Comparison of ENCODE assay signal across 17 mouse cellular contexts in genomic region chr11:104661106-104661505, GRCm38 (mm10). TPM values are rescaled to one million over a fixed set of nuclear protein-coding genes. Genes with fewer than 3 reads are reported as not detected.
DNase-seq lines count a peak whose midpoint lies in the region; ATAC-seq lines count a peak whose summit lies in the region.
"Had no signal": no experiment of that assay in that cellular context is flagged by ENCODE, and none has a peak within 500 bp of the region (broad histone marks: within the 10 kb centered on the region; RNA-seq: fewer than 3 reads in every experiment).

No protein-coding gene starts in this region.

- DNase-seq in thymus, postnatal 0 days (ENCODE audit: low spot score) = peak; percentile 37
- no peak for DNase-seq in right cerebral cortex, postnatal 10 days (ENCODE audit: low spot score in 2 of 2)

- no peak for ATAC-seq in erythroblast, adult 5-6 weeks (replicated peaks; ENCODE audit: low FRiP score, poor library complexity, severe bottlenecking)
- peak; percentile 79 for ATAC-seq in activated CD4-positive, CD25-positive, alpha-beta regulatory T cell, adult 4 months
- peak; percentile 70 for ATAC-seq in liver, embryonic 15.5 days (ENCODE audit: insufficient read depth)
- no peak for ATAC-seq in kidney, embryonic 14.5 days (ENCODE audit: low FRiP score, low TSS enrichment)
- no peak for ATAC-seq in forebrain, embryonic 15.5 days (replicated peaks)
- ATAC-seq: forebrain, embryonic 13.5 days had no signal

- WGBS in liver, embryonic 15.5 days (ENCODE audit: insufficient replicate concordance) = 23% methylated on average over 5 of the region's 5 CpGs
- WGBS in kidney, embryonic 14.5 days = 64% methylated on average over 5 of the region's 5 CpGs
- 94% methylated on average over 5 of the region's 5 CpGs for WGBS in forebrain, embryonic 15.5 days

- peak overlapping the region; percentile 23 for H3K4me3 ChIP-seq in erythroblast, embryonic 14.5 days (replicated peaks)
- H3K4me3 ChIP-seq in liver, embryonic 15.5 days (replicated peaks) = no peak overlapping the region
- no peak overlapping the region for H3K4me3 ChIP-seq in kidney, embryonic 14.5 days (ENCODE audit: low read length)
- H3K4me3 ChIP-seq in forebrain, embryonic 15.5 days = no peak overlapping the region
- H3K4me3 ChIP-seq: embryonic facial prominence, embryonic 12.5 days; forebrain, embryonic 13.5 days; limb, embryonic 12.5 days had no signal

- peaks cover 8% of the 10 kb centered on the region; the same call in 1 of the 2 replicates for H3K9me3 ChIP-seq in erythroblast, embryonic 14.5 days (ENCODE audit: control insufficient read depth, low read length)
- no peaks in the 10 kb centered on the region for H3K9me3 ChIP-seq in liver, embryonic 15.5 days (replicated peaks)
- H3K9me3 ChIP-seq in kidney, embryonic 14.5 days (ENCODE audit: control insufficient read depth, low read length) = no peaks in the 10 kb centered on the region
- no peaks in the 10 kb centered on the region for H3K9me3 ChIP-seq in forebrain, embryonic 15.5 days
- H3K9me3 ChIP-seq: embryonic facial prominence, embryonic 12.5 days; forebrain, embryonic 13.5 days had no signal

- no peaks in the 10 kb centered on the region; the same call in 1 of the 2 replicates for H3K27me3 ChIP-seq in erythroblast, embryonic 14.5 days (ENCODE audit: control insufficient read depth)
- H3K27me3 ChIP-seq in liver, embryonic 15.5 days = no peaks in the 10 kb centered on the region
- H3K27me3 ChIP-seq in kidney, embryonic 14.5 days (ENCODE audit: control insufficient read depth, insufficient read depth, low read length) = no peaks in the 10 kb centered on the region
- H3K27me3 ChIP-seq in forebrain, embryonic 15.5 days = no peaks in the 10 kb centered on the region
- H3K27me3 ChIP-seq: embryonic facial prominence, embryonic 12.5 days; forebrain, embryonic 13.5 days; limb, embryonic 12.5 days had no signal

- no peak overlapping the region for H3K9ac ChIP-seq in liver, embryonic 15.5 days
- no peak overlapping the region for H3K9ac ChIP-seq in kidney, embryonic 14.5 days (ENCODE audit: low read depth, low read length)
- no peak overlapping the region for H3K9ac ChIP-seq in forebrain, embryonic 15.5 days (replicated peaks)
- H3K9ac ChIP-seq: embryonic facial prominence, embryonic 12.5 days; forebrain, embryonic 13.5 days; hindbrain, embryonic 14.5 days; limb, embryonic 12.5 days had no signal

- peaks cover 22% of the 10 kb centered on the region for H3K4me1 ChIP-seq in erythroblast, embryonic 14.5 days (ENCODE audit: control insufficient read depth)
- H3K4me1 ChIP-seq in liver, embryonic 15.5 days (replicated peaks) = peaks cover 15% of the 10 kb centered on the region
- H3K4me1 ChIP-seq in kidney, embryonic 14.5 days (ENCODE audit: control insufficient read depth, insufficient read depth, low read length) = no peaks in the 10 kb centered on the region
- no peaks in the 10 kb centered on the region for H3K4me1 ChIP-seq in forebrain, embryonic 15.5 days
- H3K4me1 ChIP-seq: embryonic facial prominence, embryonic 12.5 days; forebrain, embryonic 13.5 days; limb, embryonic 12.5 days had no signal

- H3K27ac ChIP-seq in liver, embryonic 15.5 days (replicated peaks) = no peak overlapping the region
- no peak overlapping the region for H3K27ac ChIP-seq in kidney, embryonic 14.5 days (ENCODE audit: low read depth, low read length)
- H3K27ac ChIP-seq in forebrain, embryonic 15.5 days (replicated peaks) = no peak overlapping the region
- H3K27ac ChIP-seq: embryonic facial prominence, embryonic 12.5 days; forebrain, embryonic 13.5 days; hindbrain, embryonic 14.5 days; kidney, postnatal 0 days; limb, embryonic 12.5 days; macrophage; stomach, postnatal 0 days had no signal

- H3K4me2 ChIP-seq in liver, embryonic 15.5 days = peak overlapping the region; percentile 52
- H3K4me2 ChIP-seq in kidney, embryonic 14.5 days (replicated peaks; ENCODE audit: low read depth, low read length) = no peak overlapping the region
- no peak overlapping the region for H3K4me2 ChIP-seq in forebrain, embryonic 15.5 days (replicated peaks)
- H3K4me2 ChIP-seq: embryonic facial prominence, embryonic 12.5 days; forebrain, embryonic 13.5 days; hindbrain, embryonic 14.5 days; limb, embryonic 12.5 days had no signal

- H3K36me3 ChIP-seq in erythroblast, embryonic 14.5 days (ENCODE audit: control insufficient read depth) = no peaks in the 10 kb centered on the region; the same call in 1 of the 2 replicates
- H3K36me3 ChIP-seq in liver, embryonic 15.5 days (replicated peaks) = no peaks in the 10 kb centered on the region
- no peaks in the 10 kb centered on the region for H3K36me3 ChIP-seq in kidney, embryonic 14.5 days (ENCODE audit: control insufficient read depth, insufficient read depth, low read length)
- H3K36me3 ChIP-seq in forebrain, embryonic 15.5 days = no peaks in the 10 kb centered on the region
- H3K36me3 ChIP-seq: embryonic facial prominence, embryonic 12.5 days; limb, embryonic 12.5 days had no signal

RNA-seq across cellular contexts. Expression of gene Gm11639, which starts 24.4 kb away (rescaled TPM):
- polyA plus RNA-seq in erythroblast, embryonic 14.5 days (2012) = not detected in 2 replicates
- total RNA-seq in erythroblast, adult 5-6 weeks (2015; ENCODE audit: low replicate concordance) = not detected in 2 replicates
- total RNA-seq in erythroblast, adult 5-6 weeks (2017; ENCODE audit: low replicate concordance) = not detected in 2 replicates
- under 1 TPM in 1 of 2 experiments, not detected in 1; 0.06 TPM for polyA plus RNA-seq in activated CD4-positive, CD25-positive, alpha-beta regulatory T cell, adult 4 months (2017; shearing (Covaris generic))
- 0.05 TPM in 2 replicates for polyA plus RNA-seq in liver, embryonic 15.5 days (2015; fragmentation: Nextera tagmentation; extraction: Ambion mirVana)
- polyA plus RNA-seq in thymus, postnatal 0 days (2015; fragmentation: Nextera tagmentation; extraction: Ambion mirVana) = 0.03 TPM in 2 replicates
- 0.08 TPM in 1 of 2 replicates, not detected in the other for polyA plus RNA-seq in kidney, embryonic 14.5 days (2014; fragmentation: Nextera tagmentation; extraction: Ambion mirVana)
- 0.01 and 0.18 TPM in 2 replicates for polyA plus RNA-seq in forebrain, embryonic 15.5 days (2015; fragmentation: Nextera tagmentation; extraction: Ambion mirVana)
- total RNA-seq: gastrocnemius, adult 18-20 months had no signal
- polyA plus RNA-seq: forebrain, embryonic 13.5 days; heart, embryonic 14.5 days; limb, embryonic 12.5 days; macrophage had no signal

RNA-seq across cellular contexts. Expression of gene Itgb3, which starts 53.3 kb away (rescaled TPM):
- polyA plus RNA-seq in erythroblast, embryonic 14.5 days (2012) = 0.02 and 0.03 TPM in 2 replicates
- 0.84 and 4.2 TPM in 2 replicates for total RNA-seq in erythroblast, adult 5-6 weeks (2015; ENCODE audit: low replicate concordance)
- 3.0 and 3.1 TPM in 2 replicates for total RNA-seq in erythroblast, adult 5-6 weeks (2017; ENCODE audit: low replicate concordance)
- 10 to 100 TPM; 12.8 to 14.3 TPM for polyA plus RNA-seq in activated CD4-positive, CD25-positive, alpha-beta regulatory T cell, adult 4 months (2017; shearing (Covaris generic))
- polyA plus RNA-seq in liver, embryonic 15.5 days (2015; fragmentation: Nextera tagmentation; extraction: Ambion mirVana) = 12.4 and 15.0 TPM in 2 replicates
- 2.8 TPM in 2 replicates for polyA plus RNA-seq in thymus, postnatal 0 days (2015; fragmentation: Nextera tagmentation; extraction: Ambion mirVana)
- 0.80 and 0.85 TPM in 2 replicates for polyA plus RNA-seq in kidney, embryonic 14.5 days (2014; fragmentation: Nextera tagmentation; extraction: Ambion mirVana)
- polyA plus RNA-seq in forebrain, embryonic 15.5 days (2015; fragmentation: Nextera tagmentation; extraction: Ambion mirVana) = 0.60 and 0.61 TPM in 2 replicates

Comparison
In these comparisons a context has a peak if more than half of its experiments do, and no peak if none do; other contexts are left out.
1. ATAC-seq: peak in activated CD4-positive, CD25-positive, alpha-beta regulatory T cell, adult 4 months (single experiment) and liver, embryonic 15.5 days (single experiment); none in erythroblast, adult 5-6 weeks (single experiment), kidney, embryonic 14.5 days (single experiment) and forebrain, embryonic 15.5 days (single experiment).